Mouse (Mus musculus): ENCODE measurements around the gene Uck2.

Uck2 gene

DNA sequence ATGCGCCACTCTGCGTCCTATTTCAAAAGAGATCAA, at the start of gene Uck2:
Uck2 (minus strand) TSS at position 1 of the 36 bp plus-strand sequence.
- in situ Hi-C loops (cut with MseI, MboI) = no loop called here

DNA sequence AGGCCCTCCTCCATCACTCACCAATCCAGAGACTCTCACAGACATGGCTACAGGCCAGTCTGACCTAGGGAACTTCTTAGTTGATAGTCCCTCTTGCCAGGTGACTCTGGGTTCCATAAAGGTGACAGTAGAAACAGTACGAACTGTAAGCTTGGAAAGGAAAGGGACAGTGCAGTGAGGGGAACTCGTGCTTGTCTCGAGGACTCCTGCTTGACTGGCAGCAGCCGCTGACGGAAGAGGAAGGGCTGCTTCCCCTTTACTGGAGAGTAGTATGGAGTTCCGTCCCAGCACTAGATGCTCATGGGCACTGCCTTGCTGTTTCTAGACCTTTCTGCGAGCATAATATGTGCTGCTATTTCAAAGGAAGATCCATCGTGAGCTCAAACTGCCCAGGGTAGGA, 46.0 kb upstream of the Uck2 start:
- in situ Hi-C loops (cut with MseI, MboI) = loop anchor here (10.0 kb wide), 1 partner anchor 106 kb away; no protein-coding TSS in a partner anchor

DNA sequence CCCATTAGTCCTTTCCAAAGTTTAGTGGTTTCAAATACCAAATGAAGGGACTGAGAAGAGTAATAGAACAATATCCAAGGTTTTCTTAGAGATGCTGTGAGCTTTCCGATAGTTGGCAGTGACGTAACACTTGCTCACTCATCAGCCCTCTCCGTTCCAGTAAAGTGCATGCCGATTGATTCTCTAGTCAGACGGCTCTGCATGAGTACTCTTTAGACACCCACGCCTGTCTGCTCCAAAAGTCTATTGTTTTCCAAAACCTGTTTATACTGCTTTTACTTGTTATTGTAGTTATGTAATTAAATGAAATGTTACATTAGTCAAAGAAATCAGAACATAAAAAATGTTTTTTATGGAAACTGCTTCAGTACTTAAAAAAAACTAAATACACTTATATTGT, 43.7 kb upstream of the Uck2 start:
- in situ Hi-C loops (cut with MseI, MboI) = no loop called here

DNA sequence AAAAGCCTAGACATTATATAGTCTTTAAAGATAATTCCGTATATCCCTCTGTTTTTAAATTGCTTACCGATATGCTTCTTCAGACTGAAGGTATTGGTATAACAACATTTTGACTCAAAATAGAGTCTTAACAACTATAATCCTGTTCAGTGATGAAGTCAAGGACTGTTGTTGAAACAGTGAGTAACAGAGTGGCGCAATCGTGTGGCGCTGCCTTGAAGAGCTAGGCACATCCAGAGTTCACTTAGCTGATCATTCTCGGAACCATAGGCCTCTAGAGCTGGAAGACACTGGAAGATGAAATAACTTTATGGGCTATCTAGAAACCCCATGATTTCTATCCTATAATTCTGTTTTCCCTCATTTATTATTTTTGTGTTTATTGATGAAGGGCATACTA, 36.6 kb upstream of the Uck2 start:
- in situ Hi-C loops (cut with MseI, MboI) = no loop called here

DNA sequence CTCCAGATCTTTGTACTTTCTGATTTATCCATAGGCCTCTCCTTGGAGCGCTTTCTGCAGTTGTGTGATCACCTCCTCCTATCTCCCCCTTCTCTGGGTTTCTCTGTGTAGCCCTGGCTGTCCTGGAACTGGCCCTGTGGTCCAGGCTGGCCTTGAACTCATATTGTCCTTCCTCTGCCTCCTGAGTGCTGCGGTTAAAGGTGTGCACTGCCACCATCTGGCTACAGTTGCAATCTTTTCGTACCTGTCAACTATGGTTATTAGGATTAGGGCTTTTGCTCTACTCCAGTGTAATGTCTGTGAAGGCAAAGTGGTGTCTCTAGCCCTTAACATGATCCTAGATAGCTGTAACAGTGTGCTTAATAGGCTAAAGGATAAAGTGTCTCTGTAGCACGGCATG, 28.1 kb upstream of the Uck2 start:
- in situ Hi-C loops (cut with MseI, MboI) = no loop called here

DNA sequence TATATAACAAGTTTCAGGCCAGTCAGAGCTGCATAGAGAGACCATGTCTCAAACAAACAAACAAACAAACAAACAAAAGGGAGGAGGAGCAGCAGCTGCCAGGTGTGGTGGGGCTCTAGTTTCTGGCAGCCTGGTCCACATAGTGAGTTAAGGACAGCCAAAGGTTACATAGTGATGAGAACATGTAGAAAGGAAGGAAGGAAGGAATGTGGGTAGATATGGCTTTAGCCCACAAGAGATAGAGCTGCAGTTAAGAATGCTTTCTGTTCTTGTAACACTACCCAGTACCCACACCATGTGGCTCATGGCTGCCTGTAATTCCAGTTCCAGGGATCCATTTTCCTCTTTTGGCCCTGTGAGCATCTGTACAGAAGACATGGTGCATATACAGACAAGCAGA, 27.2 kb upstream of the Uck2 start:
- in situ Hi-C loops (cut with MseI, MboI) = no loop called here

DNA sequence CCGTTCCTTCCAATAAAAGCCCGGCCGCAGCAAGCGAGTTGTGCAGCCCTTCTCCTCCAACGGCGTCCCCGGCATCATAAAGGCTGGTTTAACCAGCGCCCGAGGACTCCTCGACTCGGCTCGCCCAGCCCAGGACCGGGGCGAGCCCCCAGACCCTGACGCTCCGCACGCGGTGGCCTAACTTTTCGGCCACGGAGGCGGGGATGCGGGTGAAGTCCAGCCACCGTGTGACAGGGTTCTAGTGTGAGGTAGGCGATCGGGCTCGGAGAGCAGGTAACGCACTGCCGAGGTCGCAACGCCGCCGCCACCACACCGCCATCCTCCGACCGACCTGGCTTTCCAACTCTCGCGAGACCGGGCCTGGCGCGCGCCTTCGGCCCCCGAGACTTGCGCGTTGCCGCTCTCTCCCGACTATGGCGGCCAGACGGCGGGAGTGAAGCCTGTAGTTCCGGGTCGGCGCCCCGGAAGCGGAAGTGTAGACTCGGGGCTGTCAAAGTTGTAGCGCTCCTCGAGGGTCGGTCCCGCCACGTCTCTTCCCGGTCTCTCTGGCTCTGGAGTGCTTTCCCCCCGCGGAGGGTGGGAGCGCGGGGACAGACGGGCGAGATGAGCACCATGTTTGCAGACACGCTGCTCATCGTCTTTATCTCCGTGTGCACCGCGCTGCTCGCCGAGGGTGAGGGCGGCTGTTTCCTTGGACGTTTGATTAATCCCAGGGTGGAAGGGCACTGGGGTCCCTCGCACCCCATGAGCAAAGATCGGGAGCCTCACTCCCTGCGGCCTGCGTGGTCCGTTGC, 23.3 kb upstream of the Uck2 start, which contains the start of gene Tmco1:
Tmco1 (plus strand) TSS at position 118 of the 794 bp plus-strand sequence.
- in situ Hi-C loops (cut with MseI, MboI) = no loop called here

DNA sequence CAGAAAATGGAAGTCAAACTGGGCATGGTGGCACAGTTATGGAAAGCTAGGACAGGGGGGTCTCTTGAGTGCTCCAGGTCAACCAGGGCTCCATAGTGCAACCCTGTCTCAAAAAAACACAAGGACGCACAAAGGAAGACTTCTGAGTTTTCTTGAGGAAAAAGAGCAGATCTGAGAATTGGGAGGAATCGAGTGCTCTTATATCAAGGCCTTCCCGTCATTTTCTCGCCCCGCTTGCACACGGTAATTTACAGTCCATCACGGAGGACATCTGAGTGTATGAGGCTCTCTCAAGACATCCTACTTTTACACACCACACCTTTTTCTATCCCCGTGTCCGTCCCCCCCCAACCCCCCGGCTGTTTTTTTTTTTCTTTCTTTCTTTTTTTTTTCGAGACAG, 22.6 kb upstream of the Uck2 start:
- in situ Hi-C loops (cut with MseI, MboI) = no loop called here

DNA sequence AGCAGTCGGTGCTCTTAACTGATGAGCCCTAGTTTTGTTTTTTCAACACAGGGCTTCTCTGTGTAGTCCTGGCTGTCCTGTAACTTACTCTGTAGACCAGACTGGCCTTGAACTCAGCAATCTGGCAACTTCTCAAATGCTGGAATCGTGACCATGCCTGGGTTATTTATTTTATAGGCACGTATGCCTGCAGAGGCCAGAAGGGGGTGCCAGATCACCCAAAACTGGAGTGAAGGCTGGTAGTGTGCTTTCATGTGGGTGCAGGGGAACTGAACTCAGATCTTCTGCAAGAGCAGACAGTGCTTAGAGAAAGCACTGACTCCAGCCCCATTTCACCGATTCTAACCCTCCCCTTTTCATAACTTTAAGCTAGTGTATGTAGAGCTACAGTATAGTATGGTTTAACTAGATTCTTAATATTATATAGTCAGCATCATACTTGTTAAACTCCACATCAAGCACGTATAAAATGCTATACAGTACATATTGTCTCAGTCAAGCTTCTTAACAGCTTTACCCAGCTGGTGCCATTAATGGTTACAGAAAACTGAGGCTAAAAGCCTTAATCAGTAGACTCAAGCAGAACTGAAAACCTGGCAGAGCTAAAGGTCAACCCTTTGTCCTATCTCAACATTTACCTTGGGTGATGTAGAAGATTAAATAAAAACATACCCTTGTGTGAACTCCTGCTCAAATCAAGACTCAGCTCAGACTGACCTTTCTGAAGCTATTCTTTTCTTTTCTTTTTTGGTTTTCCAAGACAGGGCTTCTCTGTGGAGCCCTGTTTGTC, 21.5 kb upstream of the Uck2 start:
- in situ Hi-C loops (cut with MseI, MboI) = no loop called here

DNA sequence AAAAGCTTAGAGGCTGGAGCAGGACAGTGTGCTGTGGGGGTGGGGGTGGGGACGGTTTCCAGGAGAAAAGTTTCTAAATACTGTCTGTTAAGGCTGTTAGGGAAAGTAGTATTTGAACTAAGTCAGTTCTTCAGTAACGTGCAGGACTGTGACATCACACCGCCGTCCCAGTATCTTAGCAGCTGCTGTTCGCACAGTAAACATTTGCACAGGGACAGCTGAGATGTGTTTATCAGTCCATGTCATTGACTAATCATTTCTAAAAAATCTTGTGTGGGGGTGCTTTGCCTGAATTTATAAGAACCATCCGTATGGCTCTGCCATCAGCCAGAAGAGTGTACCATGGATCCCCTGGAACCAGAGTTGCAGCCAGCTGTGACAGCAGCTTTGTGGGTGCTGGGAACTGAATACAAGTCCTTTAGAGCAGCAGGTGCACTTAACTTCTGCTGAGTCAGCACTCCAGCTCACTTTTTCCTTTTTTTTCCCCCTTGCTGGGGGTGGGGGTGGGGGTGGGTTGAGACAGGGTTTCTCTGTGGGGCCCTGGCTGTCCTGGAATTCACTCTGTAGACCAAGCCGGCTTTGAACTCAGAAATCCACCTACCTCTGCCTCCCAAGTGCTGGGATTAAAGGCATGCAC, 20.5 kb upstream of the Uck2 start:
- in situ Hi-C loops (cut with MseI, MboI) = no loop called here

DNA sequence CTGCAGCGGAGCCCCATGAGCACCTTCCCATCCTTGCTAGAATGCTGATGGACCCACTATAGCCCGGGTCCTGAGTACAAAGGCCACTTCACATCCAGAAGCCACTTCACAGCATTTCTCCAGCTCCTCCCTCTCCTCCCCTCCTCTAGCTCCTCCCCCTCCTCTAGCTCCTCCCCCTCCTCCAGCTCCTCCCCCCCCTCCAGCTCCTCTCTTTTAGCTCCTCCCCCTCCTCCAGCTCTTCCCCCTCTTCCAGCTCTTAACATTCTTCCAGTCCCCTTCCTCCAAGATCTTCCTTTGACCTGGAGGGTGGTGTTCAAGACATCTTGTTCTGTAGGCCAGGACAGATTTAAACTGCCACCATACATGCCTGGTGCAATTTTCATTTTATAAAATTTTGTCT, 15.0 kb upstream of the Uck2 start:
- in situ Hi-C loops (cut with MseI, MboI) = no loop called here

DNA sequence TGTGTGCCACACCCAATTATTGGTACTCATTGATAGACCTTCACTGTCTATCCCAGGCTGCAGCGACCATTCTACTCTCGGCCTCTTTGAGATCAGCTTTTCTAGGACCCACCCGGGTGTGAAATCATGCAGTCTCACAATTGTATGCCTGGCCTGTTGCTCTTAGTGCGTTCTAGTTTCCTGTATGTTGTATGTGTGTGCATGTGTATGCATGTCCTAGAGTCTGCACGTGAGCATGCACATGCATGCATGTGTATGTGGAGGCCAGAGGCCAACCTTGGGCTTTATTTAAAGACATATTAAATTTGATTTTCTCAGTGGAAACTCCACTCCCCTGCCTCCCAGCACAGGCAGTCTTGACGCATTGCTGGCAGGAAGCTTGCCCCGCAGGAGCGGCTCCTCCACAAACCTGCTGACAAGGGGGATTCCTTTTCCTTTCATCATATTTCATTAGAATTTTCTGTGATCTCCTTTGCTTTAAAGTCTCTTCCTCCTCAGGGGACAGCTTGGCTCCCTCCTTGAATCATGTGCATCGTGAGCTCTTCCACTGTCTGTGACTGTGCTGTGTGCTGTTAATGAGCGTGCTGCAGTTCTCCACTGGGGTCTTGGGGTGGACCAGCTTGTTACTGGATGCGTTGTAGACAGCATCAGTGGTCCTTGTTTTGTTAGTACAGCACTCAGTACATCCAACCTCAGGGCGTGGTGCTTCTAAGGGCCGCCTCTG, 10.7 kb upstream of the Uck2 start:
- in situ Hi-C loops (cut with MseI, MboI) = no loop called here

DNA sequence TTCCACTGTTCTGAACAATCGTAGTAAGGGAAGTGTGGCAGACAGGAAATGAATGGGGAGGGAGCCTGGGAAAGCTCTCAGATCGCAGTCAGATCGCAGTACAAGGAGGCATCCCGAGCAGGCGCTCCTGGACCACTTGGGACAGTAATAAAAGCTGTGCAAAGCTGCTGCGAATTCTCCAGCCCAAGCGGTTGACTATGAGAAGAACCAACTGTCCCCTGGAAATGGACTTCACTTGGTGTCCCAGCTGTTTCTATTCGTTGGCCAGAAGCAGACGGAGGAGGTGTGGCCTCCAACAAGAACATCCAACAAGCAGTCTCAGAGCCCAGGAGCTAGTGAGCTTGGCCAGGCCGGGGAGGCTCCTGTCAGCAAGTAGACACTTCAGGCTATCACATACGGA, 7.3 kb upstream of the Uck2 start:
- in situ Hi-C loops (cut with MseI, MboI) = no loop called here

DNA sequence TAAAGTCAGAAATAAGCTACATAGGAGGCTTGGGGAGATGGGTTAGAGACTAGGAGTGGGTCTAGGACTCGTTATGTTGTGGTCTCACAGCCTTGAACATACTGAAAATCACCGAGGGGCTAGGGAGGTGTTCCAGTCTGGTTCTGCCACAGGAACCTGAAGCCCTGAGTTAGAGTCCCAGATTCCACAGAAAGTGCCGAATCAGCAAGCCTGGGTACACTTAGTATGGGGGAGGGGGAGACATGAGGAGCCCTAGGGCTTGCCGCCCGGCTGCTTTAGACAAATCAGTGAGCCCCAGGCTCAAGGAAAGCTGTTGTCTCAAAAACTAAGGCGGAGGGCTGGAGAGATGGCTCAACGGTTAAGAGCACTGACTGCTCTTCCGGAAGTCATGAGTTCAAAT, 6.5 kb upstream of the Uck2 start:
- in situ Hi-C loops (cut with MseI, MboI) = no loop called here

DNA sequence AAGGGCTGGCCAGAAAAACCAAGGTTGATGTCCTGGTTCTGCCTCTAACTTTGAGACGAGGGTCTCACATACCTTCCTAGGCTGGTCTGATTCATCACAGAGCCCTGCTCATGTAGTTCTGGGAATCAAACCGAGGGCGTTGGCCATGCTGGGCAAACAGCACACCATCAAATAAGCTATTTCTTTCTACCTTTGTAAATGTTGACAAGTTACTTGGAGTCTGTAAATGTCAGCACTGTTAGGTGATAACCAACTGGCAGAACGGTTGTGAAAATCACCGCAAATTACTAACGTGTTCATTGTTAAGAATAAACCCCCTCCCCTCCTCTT, 5.1 kb upstream of the Uck2 start:
- in situ Hi-C loops (cut with MseI, MboI) = no loop called here

DNA sequence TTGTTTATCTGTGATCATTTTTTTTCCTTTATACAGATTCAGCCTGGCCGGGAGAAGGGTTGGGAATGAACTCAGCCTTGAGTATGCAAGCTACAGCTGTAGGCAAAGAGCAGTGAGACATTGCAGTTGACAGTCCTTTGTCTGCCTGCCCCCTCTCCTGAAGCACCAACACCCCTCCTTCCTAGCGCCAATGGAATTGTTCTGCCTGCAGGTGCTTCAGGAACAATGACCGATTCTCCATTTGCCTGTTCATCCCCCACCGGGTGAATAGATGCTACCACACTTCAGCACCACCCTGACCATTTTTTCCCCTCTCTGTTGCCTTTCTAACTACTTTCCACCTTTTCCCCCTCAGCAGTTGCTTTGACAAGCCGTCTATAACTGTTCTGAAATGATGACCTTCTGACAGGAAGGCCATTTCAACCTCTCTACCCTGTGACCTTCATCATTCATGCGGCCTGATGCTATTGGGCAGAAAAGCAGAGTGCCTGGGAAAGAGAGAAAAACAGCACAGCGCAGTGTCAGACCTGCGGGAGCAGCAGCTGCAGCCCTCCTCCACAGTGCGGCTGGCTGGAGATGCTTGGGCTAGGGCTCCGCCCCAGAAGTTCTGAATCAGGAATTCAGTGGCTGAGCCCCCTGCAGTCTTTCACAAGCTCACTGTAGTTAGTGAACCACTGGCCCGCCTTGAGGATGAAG, 4.6 kb upstream of the Uck2 start:
- in situ Hi-C loops (cut with MseI, MboI) = no loop called here

DNA sequence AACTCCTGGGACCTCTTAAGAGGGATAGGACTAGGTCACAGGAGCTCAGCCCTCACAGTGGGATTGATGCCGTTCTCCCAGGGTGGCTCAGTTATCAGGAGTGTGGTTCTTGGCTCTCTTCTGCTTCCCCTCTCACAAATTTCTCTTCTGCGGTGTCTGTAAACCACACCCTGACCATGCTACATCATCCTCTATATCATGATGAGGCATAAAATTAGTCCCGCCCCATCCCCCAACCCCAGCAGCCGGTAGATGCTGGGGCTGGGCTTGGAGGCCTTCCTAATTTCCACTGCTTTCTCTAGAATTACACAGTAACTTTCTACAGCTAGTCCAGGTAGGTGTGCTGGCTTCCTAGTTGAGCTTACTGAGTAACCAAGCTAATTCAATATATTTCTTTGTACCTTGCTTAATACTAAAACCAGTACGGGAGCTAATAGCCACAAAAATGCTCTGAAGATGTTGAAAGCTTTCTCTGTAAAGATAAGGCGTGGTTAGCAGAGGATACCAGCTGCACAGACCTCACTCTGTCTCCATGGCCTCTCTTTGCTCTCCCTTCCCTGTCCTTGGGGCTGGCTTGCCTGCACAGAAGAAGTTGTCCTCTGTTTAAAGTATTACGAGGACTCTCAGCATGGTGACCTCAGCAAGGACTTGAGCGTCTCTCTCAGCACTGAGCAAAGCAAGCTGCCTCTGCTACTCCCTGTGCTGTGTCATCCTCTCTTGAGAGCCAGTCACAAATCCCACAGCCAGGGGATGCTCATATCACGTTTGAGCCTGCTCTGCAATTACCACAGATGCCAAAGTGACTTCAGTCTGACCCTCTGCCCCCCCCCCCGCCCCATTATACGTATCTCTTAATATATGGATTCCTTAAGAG, 3.8 kb upstream of the Uck2 start:
- in situ Hi-C loops (cut with MseI, MboI) = no loop called here

DNA sequence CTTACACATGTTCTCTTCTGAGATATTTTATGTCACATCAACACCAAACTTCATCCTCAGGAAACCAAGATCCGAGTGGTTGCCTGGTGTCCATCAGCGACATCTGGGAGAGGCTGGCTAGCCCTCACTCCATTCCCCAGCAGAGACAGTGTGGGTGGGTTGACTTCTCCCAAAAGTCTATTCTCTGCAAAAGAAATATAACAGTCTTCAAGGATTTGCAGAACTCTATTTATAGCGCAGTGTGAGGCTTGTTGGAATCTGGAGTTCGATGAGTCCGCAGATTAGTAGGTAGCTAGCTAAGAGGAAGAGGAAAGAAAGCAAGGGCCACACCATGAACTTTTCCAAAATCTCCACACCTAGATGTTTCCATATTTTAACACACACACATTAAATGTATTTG, 2.0 kb upstream of the Uck2 start:
- in situ Hi-C loops (cut with MseI, MboI) = no loop called here

DNA sequence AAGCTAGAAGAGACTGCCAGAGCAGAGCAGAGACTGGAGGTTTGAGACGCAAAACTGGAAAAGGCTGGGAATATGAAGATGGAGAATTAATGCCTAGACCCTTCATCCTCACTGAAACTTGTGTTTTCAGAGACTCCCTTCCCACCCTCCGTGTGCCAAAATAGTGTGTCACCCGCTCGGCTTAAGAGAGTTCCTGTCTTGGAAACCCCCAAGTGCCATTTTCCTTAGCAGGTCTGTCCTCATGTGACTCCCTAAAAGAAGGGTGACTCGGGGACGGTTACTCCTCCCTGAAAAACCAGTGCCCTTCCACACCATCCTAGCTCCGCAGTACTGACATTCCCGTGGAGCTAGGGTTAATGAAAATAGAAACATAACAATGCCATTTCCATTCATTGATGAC, 236 bp upstream of the Uck2 start:
- in situ Hi-C loops (cut with MseI, MboI) = no loop called here

DNA sequence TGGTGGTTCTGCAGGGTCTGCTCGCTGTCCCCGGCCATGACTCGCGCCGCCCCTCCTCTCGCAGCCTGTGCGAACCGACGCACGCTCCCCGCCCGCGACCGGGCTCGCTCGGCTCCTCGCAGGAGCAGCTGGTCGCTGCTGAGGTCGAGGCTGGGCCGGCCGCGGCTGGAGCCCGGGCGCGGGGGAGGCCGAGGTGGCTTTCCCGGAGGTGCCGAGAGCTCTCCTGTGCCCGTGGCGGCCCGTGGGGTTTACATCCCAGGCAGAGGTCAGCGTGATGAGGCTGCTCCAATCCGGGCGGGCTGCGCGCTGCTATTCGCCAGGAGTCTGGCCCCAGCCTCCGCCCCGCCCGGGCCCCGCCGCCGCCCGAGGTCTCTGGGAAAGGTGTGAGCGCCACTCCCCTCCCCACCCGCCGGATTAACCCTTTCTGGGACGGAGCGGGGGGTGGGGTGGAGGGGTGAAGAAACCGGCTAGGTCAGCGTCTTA, 242 bp downstream of the Uck2 start:
- in situ Hi-C loops (cut with MseI, MboI) = no loop called here

DNA sequence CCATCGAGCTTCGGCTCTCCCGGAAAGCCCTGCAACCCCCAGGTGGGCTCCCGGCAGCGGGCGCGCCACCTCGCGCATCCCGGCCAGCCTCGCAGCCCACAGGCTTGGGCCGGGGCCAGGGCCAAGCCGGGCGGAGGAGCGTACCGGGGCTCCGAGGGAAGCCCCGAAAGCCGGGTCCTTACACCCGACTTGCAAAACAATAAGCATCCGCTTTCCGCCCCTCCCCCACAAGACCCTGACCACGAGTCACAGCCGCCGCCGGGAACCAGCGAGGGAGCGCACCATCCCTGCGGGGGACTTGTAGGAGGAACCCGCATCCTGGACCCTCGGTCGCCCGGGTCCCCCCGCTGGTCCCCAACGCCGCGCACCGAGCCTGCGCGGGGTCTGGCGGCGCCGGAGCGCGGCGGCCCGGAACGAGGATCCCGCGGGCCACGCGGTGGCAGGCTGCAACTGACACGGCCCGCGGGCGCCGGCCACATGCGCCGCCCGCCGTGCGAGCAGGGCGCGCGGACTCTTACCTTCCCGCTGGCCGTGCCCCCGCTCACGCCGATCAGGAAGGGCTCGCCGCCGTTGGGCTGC, 773 bp downstream of the Uck2 start:
- in situ Hi-C loops (cut with MseI, MboI) = no loop called here
